Mouse (Mus musculus) myocyte (in vitro differentiated cells): ENCODE results near the gene Elfn1.

Experiments used
- E2F4 ChIP-seq: IDR thresholded peaks from one replicate; pipeline ENCODE4 v1.6.1; 2011; ENCODE audit warnings: mild to moderate bottlenecking, control low read depth, moderate library complexity; ENCODE audit not compliant: insufficient read depth
- MAX ChIP-seq: IDR thresholded peaks from one replicate; pipeline ENCODE4 v1.6.1; 2011; ENCODE audit warnings: low read depth, mild to moderate bottlenecking, control low read depth
- TCF3 ChIP-seq: IDR thresholded peaks from one replicate; pipeline ENCODE4 v1.6.1; 2011; ENCODE audit warnings: low read depth, control low read depth; ENCODE audit not compliant: insufficient read length

- TF ChIP-seq TCF3 (no peak), MAX (no peak), E2F4 (no peak)
Measured at GRCm38 (mm10) chr5:139931947-139932540, 24.3 kb downstream of the Elfn1 start.
